Mouse (Mus musculus) testis, postnatal 10 days (tissue): ENCODE data around the gene Mapk12.

ENCODE experiments used
- DNase-seq: peaks from one replicate; pipeline ENCODE4 v3.0.0; 2021; ENCODE audit warnings: low spot score

Gene Mapk12

DNA sequence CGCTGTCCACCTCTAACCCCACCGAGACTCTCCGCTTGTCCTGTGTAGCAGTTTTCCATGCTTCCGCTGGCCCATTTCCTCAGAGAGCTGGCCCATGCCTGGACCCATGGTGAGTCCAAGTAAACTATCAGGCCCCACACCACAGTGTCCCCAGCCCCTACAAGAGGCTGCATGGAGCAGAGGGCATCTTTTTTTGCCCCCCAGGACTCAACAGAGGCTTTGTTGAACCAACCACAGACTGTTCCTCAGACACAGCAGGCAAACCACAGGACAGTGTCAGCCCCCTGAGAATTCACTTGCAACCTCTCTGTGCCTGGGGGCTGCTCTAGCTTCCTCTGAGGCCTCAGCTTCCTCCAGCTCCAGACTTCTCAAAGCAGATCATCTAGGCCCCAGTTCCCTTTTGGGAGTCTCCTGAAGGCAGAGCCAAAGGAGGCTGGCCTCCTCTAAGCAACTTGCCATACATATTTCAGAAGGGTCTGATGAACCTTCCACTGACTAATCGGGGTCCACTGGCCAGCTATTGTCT is 31.1 kb upstream of the Mapk12 start:
- no peak for DNase-seq

GRCm38 (mm10) chr15:89170102-89170501 is 29.6 kb upstream of the Mapk12 start:
- DNase-seq = peak; percentile 42

- peak; percentile 85 for DNase-seq
Measured at GRCm38 (mm10) chr15:89169431-89169830, 28.9 kb upstream of the Mapk12 start.

GRCm38 (mm10) chr15:89168922-89169321 is 28.4 kb upstream of the Mapk12 start:
- DNase-seq = peak; percentile 40

DNA sequence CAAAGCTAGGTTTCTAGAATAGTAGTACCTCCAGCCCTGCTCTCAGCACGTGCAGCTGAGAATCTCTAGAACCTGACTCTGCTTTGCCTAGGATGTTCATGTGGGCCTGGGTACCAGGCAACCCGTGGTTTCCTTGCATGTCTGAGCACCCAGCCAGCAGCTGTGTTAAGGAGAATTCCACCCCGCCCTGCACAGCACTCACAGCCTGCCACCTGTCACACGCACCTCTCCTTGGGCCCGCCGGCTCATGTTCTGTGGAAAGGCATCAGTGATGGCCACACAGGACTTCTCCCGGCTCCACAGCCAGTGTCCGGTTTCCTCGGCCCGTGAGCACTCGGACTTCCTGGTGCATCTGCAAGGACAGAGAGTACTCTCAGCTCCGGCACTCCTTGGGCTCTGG is 25.0 kb upstream of the Mapk12 start:
- no peak for DNase-seq

DNA sequence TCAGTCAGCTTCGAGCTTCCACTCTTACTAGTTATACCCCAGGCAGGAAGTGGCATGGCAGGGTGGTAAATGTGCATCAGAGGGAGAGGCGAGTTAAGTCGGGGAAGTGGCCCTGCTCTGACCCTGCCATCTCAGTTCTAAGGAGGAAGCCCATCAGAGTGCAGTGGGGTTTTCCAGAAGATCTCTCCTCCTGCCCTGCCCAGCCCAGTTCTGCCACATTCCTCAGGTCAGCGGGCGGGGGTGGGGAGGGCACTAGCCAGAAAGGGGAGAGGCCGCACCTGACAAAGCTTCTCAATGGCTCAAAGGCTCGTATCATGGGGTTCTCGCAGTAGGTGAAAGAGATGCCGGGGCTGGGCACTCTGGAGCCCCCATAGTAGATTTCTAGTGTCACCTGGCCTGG is 20.9 kb upstream of the Mapk12 start:
- DNase-seq = no peak

GRCm38 (mm10) chr15:89158516-89158915 is 18.0 kb upstream of the Mapk12 start:
- no peak for DNase-seq

GRCm38 (mm10) chr15:89157954-89158353 is 17.5 kb upstream of the Mapk12 start:
- DNase-seq = peak; percentile 84

DNA sequence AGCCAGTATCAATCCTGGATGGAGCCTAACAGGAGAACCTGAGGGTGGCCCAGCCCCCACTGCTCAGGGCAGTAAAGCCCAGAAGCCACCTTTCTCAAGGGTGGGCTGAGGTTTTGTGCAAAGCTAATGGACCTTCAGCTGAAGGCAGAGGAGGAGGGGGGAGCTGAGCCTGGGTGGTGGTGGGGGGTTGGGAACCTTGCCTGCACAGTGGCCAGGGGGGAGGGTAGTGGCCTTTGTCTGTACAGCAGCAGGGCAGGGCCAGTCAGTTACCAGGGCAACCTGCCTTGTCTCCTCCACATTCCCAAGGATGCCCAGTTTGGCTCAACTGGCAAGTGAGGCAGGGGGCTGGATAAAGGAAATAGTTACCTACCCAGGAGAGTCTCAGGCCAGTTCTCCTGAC is 11.8 kb upstream of the Mapk12 start:
- DNase-seq = no peak

- DNase-seq = peak; percentile 67
Measured at GRCm38 (mm10) chr15:89150041-89150390, 9.5 kb upstream of the Mapk12 start.

DNA sequence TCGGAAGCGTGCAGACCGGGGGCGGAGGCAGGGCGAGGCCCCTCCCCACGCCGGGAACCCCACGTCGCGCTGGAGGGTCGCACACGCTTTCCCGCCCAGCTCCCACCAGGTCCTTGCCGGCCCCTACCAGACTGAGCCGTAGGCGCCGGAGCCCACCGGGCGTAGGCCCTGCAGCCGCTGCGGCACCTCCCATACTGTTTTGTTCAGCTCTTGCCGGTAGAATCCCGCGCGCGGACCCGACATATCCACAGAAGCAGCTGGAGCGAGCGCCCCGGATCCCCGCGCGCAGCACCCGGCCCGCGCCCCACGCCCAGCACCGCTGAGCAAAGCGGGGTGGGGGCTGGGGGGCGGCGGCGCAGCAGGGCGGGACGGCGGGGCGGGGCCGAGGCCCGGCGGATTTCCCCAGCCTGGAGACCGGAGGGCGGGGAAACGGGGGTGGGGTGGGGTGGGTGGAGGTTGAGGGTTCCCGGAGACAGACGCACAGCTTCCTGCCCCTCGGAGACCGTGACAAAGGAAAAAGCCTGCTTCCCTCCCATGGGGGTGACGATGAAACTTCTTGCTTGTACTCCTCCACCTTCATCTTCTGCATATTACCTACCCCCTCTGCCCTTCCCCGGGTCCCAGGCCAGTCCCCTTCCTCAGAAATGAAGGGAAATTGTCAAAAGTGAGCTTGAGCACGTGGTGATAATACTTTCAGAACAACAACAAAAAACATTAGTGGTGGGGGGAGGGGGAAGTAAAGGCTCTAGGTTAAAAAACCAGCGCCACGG is 9.0 kb upstream of the Mapk12 start, which contains the start of gene Mapk11:
Mapk11 (minus strand) TSS at position 358 of the 770 bp plus-strand sequence.
- DNase-seq = peak; percentile 53

DNA sequence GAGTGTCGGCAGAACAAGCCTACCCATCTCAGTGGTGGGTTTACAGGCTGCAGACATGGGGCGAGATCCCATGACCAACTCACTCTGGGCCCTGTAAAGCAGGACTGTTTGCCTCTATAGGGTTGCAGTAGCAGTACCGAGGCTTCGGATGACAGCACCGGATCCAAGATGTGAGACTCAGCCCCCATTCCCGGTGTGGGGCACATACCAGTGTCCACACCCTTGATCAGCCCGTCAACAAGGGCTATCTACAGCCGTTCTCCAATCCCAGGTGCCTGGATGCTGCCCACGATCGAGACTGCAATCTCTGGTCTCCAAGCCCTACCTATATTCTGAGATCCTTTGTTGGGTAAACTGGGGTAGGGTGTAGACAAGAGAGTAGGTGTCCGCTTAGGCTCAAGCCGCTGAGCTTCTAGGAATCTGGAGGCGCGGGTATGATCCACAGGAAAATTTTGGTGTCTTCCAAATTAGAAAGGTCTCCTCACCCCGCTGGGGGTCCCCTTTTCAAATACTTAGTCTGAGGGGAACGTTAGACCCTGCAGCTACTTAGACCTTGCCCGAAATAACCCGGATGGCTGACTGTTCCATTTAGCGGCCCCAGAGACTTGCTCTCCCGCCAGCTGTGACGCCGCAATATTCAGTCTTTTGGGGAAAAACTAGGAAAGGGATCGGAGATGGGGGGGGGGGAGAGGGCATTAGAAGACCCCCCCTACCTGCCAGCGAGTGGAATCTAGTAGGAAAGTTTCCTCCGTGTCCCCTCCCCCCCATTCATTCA is 8.2 kb upstream of the Mapk12 start:
- no peak for DNase-seq

- no peak for DNase-seq
Measured at GRCm38 (mm10) chr15:89147895-89148294, 7.4 kb upstream of the Mapk12 start.

DNA sequence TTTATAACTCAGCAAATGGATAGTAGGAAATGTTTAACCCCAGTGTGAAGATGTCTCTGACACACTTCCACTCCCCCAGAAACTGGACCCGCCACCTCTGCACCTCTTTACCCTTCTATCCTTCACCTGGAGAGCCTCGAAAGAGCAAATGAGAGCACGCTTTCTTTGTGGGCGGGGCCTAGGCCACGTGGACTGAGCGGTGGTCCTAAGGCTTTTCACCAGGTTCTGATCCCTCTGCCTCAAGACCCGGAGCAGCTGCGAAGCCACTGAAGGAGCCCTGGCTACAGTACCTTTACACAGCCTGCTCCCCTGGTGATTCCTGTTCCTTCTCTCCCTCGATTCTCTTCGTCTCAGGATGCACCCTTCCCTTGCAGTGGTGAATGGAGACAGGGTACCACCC is 7.0 kb upstream of the Mapk12 start:
- no peak for DNase-seq

DNA sequence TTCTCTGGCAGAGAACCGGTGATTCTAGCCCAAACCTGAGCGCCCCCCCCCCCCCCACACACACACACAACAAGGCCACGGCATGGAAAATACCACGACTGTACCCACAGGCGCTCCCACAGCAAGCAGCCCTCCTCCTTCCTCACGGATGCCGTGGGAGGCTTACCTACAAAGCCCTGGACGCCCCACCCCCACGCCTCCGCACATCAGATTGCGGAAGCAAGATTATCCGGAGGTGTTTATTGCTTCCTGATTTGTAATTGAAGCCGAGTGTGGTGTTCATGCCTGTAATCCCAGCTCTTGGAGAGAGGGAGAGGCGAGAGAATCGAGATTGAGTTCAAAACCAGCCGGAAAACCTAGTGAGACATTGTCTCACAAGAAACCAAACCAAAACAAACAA is 6.5 kb upstream of the Mapk12 start:
- DNase-seq = no peak

- peak; percentile 73 for DNase-seq
Measured at GRCm38 (mm10) chr15:89146537-89146936, 6.0 kb upstream of the Mapk12 start.

- no peak for DNase-seq
Measured at GRCm38 (mm10) chr15:89145813-89146350, 5.4 kb upstream of the Mapk12 start.

DNA sequence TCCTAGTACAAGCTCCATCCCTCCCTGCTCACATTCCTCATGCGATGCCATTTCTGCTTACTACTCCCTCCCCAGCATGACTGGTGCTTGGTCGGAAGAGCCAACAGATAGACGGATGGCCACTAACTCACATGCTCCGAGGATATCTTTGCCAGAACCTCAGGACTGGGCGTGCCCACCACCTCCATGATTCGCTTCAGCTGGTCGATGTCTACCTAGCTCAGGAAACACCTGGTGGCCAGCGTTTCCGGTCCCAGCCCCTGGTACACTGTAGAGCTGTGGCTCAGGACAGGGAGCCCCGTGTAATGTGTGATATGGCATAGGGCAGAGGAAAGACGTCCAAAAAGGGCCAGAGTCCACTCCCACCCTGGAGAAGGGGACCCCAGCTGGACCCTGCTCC is 4.5 kb upstream of the Mapk12 start:
- no peak for DNase-seq

- DNase-seq = no peak
Measured at GRCm38 (mm10) chr15:89143134-89143533, 2.6 kb upstream of the Mapk12 start.

DNA sequence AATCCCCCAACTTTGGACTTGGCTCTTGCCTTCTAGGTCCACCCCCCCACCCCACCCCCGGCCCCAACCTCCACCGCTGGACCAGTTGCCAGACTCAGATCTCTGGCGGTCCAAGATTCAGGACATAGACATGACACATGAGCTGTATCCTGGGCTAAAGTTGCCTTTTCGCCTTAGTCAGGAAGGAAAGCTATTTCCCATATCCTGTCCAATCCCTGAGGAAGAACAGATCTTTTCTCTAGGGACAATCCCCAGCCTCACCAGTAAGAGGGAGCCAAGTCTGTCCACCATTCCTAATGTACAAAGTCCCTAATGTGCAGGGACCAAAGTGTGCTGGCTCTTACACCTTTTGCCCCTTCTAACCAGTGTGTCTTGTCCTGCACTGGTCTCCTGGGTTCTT is 1.4 kb upstream of the Mapk12 start:
- DNase-seq = no peak

DNA sequence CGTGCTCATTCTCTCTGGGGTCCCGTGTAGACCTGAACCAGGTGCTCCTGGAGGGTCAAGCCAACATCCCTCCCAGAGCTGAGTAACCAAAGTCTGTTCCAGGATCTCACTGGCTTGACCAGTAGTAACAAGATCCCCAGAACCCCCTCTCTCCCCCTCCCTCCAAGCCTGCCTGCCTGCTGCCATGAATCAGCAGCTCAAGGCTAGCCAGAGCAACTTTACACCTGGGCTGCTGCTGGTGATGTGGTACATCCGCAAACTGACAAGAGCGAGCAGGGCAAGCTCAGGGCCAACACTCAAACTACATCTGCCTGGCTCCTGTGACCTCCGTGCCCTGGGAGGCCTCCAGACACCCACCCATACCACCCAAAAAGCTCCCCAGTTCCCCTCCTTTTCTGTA is 940 bp upstream of the Mapk12 start:
- no peak for DNase-seq

GRCm38 (mm10) chr15:89140048-89140658 is 350 bp downstream of the Mapk12 start:
- DNase-seq = no peak

DNA sequence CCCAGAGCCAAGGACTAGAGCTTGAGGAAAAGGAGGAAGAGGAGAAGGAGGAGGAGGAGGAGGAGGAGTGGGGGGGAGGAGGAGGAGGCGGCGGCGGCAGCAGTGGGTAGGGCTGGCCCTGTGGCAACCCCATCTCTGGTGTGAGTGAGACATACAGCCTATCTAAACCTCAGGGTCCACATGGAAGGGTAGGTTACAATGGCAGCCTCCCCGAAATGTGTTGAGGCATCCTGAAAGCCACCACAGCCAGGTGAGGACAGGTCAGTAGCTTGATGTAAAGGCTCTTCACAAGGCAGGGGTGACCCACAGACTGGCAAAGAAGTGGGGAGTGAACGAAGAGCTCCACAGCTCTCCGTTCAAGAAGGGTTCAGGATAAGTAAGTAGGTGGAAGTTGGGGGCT is 2.0 kb downstream of the Mapk12 start:
- DNase-seq = no peak
